Mouse (Mus musculus): Measurements from ENCODE around the gene Slc19a1.
A peak's percentile ranks its signal among the peaks of the same experiment; 100 is the strongest.

Gene Slc19a1

GRCm38 (mm10) chr10:77033323-77034025 is 1.4 kb downstream of the Slc19a1 start:
- DNase-seq, result peak; percentile 77 to 89

- DNase-seq, result peak in 1 of 2 experiments; percentile 30
These were observed 3.4 kb downstream of the Slc19a1 start for GRCm38 (mm10) chr10:77035487-77035886.

- DNase-seq, result peak in 1 of 2 experiments; percentile 30
These were observed 6.6 kb downstream of the Slc19a1 start for GRCm38 (mm10) chr10:77038579-77039174.

GRCm38 (mm10) chr10:77048196-77048595 is 16.2 kb downstream of the Slc19a1 start:
- peak; percentile 45 to 82 for DNase-seq

- DNase-seq, result no peak
These were observed 16.6 kb downstream of the Slc19a1 start for GRCm38 (mm10) chr10:77048606-77049005.

GRCm38 (mm10) chr10:77056768-77057167 is 24.7 kb downstream of the Slc19a1 start:
- no peak for DNase-seq

GRCm38 (mm10) chr10:77061426-77061825 is 29.4 kb downstream of the Slc19a1 start:
- DNase-seq, result peak in 1 of 2 experiments; percentile 45

GRCm38 (mm10) chr10:77062393-77063010 is 30.5 kb downstream of the Slc19a1 start:
- peak; percentile 62 to 69 for DNase-seq

- DNase-seq, result no peak
These were observed 32.2 kb downstream of the Slc19a1 start for GRCm38 (mm10) chr10:77064239-77064638.

- DNase-seq, result no peak
These were observed 32.6 kb downstream of the Slc19a1 start for GRCm38 (mm10) chr10:77064659-77065058.

GRCm38 (mm10) chr10:77068469-77068868 is 36.4 kb downstream of the Slc19a1 start:
- no peak for DNase-seq

- peak; percentile 83 to 86 for DNase-seq
These were observed 38.0 kb downstream of the Slc19a1 start for GRCm38 (mm10) chr10:77070072-77070471.

- no peak for DNase-seq
These were observed 42.4 kb downstream of the Slc19a1 start for GRCm38 (mm10) chr10:77074276-77074974.

GRCm38 (mm10) chr10:77078456-77078855 is 46.4 kb downstream of the Slc19a1 start:
- peak; percentile 24 to 39 for DNase-seq

GRCm38 (mm10) chr10:77078961-77079360 is 46.9 kb downstream of the Slc19a1 start:
- DNase-seq, result peak; percentile 69 to 83

- peak; percentile 85 to 88 for DNase-seq
These were observed 50.4 kb downstream of the Slc19a1 start for GRCm38 (mm10) chr10:77082453-77082852.

- DNase-seq, result no peak
These were observed 50.9 kb downstream of the Slc19a1 start for GRCm38 (mm10) chr10:77082921-77083320.

- DNase-seq, result no peak
These were observed 52.5 kb downstream of the Slc19a1 start for GRCm38 (mm10) chr10:77084568-77084967.

GRCm38 (mm10) chr10:77089336-77089735 is 57.3 kb downstream of the Slc19a1 start:
- peak; percentile 60 to 72 for DNase-seq

GRCm38 (mm10) chr10:77090063-77090462 is 58.0 kb downstream of the Slc19a1 start:
- no peak for DNase-seq

GRCm38 (mm10) chr10:77091538-77092097 is 59.6 kb downstream of the Slc19a1 start:
- DNase-seq, result no peak

GRCm38 (mm10) chr10:77093817-77094216 is 61.8 kb downstream of the Slc19a1 start:
- DNase-seq, result no peak

GRCm38 (mm10) chr10:77095666-77096065 is 63.6 kb downstream of the Slc19a1 start:
- no peak for DNase-seq

All from kidney, postnatal 25 days (tissue).